Mouse (Mus musculus): ENCODE measurements around the gene Dynlrb1. TPM values are rescaled to one million over a fixed set of nuclear protein-coding genes. Genes with fewer than 3 reads are reported as not detected.

Dynlrb1 gene
- polyA plus RNA-seq, 1 experiment from 2014 or later = 481 TPM

DNA sequence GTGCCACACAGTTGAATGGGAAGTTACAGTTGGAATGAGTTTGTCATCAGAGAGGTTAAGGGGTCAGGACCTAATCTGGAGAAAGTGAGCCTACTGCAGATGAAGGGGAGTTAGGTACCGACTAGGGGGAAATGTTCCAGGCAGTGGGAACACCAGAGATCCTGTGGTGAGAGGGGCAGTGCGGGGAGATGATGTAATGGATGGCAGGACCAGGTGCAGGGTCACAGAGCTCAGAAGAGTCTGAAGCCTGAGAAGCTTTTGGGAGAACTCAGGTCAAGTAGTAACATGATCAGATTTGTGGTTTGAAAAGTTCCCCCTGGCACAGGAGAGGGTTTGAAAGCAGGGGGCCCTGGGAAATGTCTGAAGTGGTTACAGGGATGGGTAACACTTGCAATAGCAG, 43.8 kb downstream of the Dynlrb1 start:
- peaks cover 15% of the 10 kb centered on the region for H3K4me1 ChIP-seq
- no peak overlapping the region for H3K4me2 ChIP-seq (replicated peaks)
- H3K27me3 ChIP-seq = no peaks in the 10 kb centered on the region
- H3K36me3 ChIP-seq = peaks cover 10% of the 10 kb centered on the region; the same call in 1 of the 2 replicates
- no peaks in the 10 kb centered on the region for H3K9me3 ChIP-seq (replicated peaks)
- no peak overlapping the region for H3K27ac ChIP-seq (replicated peaks)
- WGBS = 59% methylated on average over 2 of the region's 2 CpGs
- no peak overlapping the region for H3K9ac ChIP-seq
- no peak overlapping the region for H3K4me3 ChIP-seq (replicated peaks)
- ATAC-seq (ENCODE audit: insufficient number of reproducible peaks, low FRiP score, low TSS enrichment, low read depth) = no peak

DNA sequence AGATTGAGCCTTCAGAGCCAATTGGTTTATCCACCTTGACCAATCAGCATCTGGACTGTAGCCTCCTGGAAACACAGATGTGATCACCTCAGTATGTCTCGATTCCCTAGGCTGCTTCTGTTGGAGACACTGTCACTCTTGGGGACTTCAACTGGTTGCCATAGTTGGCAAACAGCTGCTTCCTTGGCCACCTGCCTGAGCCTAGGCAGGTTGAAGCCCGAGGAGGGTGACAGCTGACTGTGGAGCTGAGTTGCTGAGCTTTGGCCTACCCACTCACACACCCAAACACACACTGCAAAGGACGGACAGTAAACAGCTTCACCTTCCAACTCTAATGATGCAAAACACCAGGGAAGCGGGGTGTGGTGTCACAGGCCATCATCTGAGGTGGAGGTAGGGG, 47.5 kb downstream of the Dynlrb1 start:
- WGBS = 84% methylated on average over 4 of the region's 4 CpGs
- Histone ChIP-seq H3K4me2 (replicated peaks) (no peak overlapping the region), H3K4me1 (no peaks in the 10 kb centered on the region), H3K27ac (replicated peaks) (no peak overlapping the region), H3K27me3 (no peaks in the 10 kb centered on the region), H3K36me3 (peaks cover 4% of the 10 kb centered on the region; the same call in 1 of the 2 replicates), H3K4me3 (replicated peaks) (no peak overlapping the region), H3K9me3 (replicated peaks) (no peaks in the 10 kb centered on the region), H3K9ac (no peak overlapping the region)
- no peak for ATAC-seq (ENCODE audit: insufficient number of reproducible peaks, low FRiP score, low TSS enrichment, low read depth)

DNA sequence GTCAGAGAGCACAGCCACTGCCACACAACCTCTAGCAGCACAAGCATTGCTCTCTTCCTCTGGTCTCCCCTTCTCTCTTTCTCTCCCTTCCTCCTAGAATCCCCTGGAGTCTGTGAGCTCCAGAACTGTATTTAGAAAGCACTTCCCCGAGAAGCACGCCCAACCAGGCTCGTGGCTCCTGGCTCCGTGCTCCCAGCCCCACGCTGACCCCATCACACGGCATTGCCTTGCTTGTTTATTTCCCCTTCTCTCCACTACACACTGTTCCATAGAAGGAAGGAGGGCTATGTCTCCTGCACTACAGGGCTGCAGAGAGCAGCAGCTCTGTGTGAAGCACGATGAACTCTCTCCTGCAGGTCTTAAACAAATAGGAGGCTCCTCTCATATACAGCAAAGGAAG, 48.3 kb downstream of the Dynlrb1 start:
- no peaks in the 10 kb centered on the region for H3K9me3 ChIP-seq (replicated peaks)
- no peak overlapping the region for H3K27ac ChIP-seq (replicated peaks)
- 85% methylated on average over 7 of the region's 7 CpGs for whole genome bisulfite sequencing
- no peak overlapping the region for H3K4me3 ChIP-seq (replicated peaks)
- H3K9ac ChIP-seq = no peak overlapping the region
- peaks cover 2% of the 10 kb centered on the region; the same call in 1 of the 2 replicates for H3K36me3 ChIP-seq
- H3K4me2 ChIP-seq (replicated peaks) = no peak overlapping the region
- no peaks in the 10 kb centered on the region for H3K4me1 ChIP-seq
- ATAC-seq (ENCODE audit: insufficient number of reproducible peaks, low FRiP score, low TSS enrichment, low read depth) = no peak
- H3K27me3 ChIP-seq = no peaks in the 10 kb centered on the region

- H3K4me3 ChIP-seq (replicated peaks) = no peak overlapping the region
- no peaks in the 10 kb centered on the region for H3K9me3 ChIP-seq (replicated peaks)
- no peak for ATAC-seq (ENCODE audit: insufficient number of reproducible peaks, low FRiP score, low TSS enrichment, low read depth)
- WGBS = 71% methylated on average over 6 of the region's 6 CpGs
- H3K27ac ChIP-seq (replicated peaks) = no peak overlapping the region
- no peaks in the 10 kb centered on the region for H3K27me3 ChIP-seq
- H3K4me2 ChIP-seq (replicated peaks) = no peak overlapping the region
- H3K9ac ChIP-seq = no peak overlapping the region
- no peaks in the 10 kb centered on the region for H3K4me1 ChIP-seq
- H3K36me3 ChIP-seq = peaks cover 7% of the 10 kb centered on the region; the same call in 1 of the 2 replicates
Observed at GRCm38 (mm10) chr2:155285744-155286143, 49.4 kb downstream of the Dynlrb1 start.

GRCm38 (mm10) chr2:155287456-155288250, 51.3 kb downstream of the Dynlrb1 start:
- no peak for ATAC-seq (ENCODE audit: insufficient number of reproducible peaks, low FRiP score, low TSS enrichment, low read depth)
- H3K36me3 ChIP-seq = peaks cover 17% of the 10 kb centered on the region
- 88% methylated on average over 4 of the region's 4 CpGs for WGBS

GRCm38 (mm10) chr2:155290066-155290465, 53.7 kb downstream of the Dynlrb1 start:
- Histone ChIP-seq H3K4me3 (replicated peaks) (no peak overlapping the region), H3K9ac (no peak overlapping the region), H3K36me3 (peaks cover 32% of the 10 kb centered on the region), H3K4me2 (replicated peaks) (no peak overlapping the region), H3K9me3 (replicated peaks) (no peaks in the 10 kb centered on the region), H3K27me3 (no peaks in the 10 kb centered on the region), H3K27ac (replicated peaks) (no peak overlapping the region), H3K4me1 (no peaks in the 10 kb centered on the region)
- no peak for ATAC-seq (ENCODE audit: insufficient number of reproducible peaks, low FRiP score, low TSS enrichment, low read depth)
- 88% methylated on average over 8 of the region's 8 CpGs for WGBS

More at GRCm38 (mm10) chr2:155287456-155288250, 51.3 kb downstream of the Dynlrb1 start:
- H3K27me3 ChIP-seq = no peaks in the 10 kb centered on the region
- no peak overlapping the region for H3K4me3 ChIP-seq (replicated peaks)
- no peak overlapping the region for H3K9ac ChIP-seq
- H3K9me3 ChIP-seq (replicated peaks) = no peaks in the 10 kb centered on the region
- no peaks in the 10 kb centered on the region for H3K4me1 ChIP-seq
- no peak overlapping the region for H3K27ac ChIP-seq (replicated peaks)
- no peak overlapping the region for H3K4me2 ChIP-seq (replicated peaks)

- H3K9ac ChIP-seq = no peak overlapping the region
- no peaks in the 10 kb centered on the region for H3K4me1 ChIP-seq
- no peak overlapping the region for H3K4me3 ChIP-seq (replicated peaks)
- 83% methylated on average over 2 of the region's 2 CpGs for WGBS
- no peaks in the 10 kb centered on the region for H3K9me3 ChIP-seq (replicated peaks)
- ATAC-seq (ENCODE audit: insufficient number of reproducible peaks, low FRiP score, low TSS enrichment, low read depth) = no peak
- no peak overlapping the region for H3K27ac ChIP-seq (replicated peaks)
- H3K36me3 ChIP-seq = peaks cover 65% of the 10 kb centered on the region
- no peaks in the 10 kb centered on the region for H3K27me3 ChIP-seq
- H3K4me2 ChIP-seq (replicated peaks) = no peak overlapping the region
Observed at GRCm38 (mm10) chr2:155293382-155293781, 57.0 kb downstream of the Dynlrb1 start.

GRCm38 (mm10) chr2:155293946-155294345, 57.6 kb downstream of the Dynlrb1 start:
- Histone ChIP-seq H3K4me2 (replicated peaks) (no peak overlapping the region), H3K36me3 (peaks cover 70% of the 10 kb centered on the region), H3K4me3 (replicated peaks) (no peak overlapping the region), H3K27me3 (no peaks in the 10 kb centered on the region), H3K4me1 (no peaks in the 10 kb centered on the region), H3K9me3 (replicated peaks) (no peaks in the 10 kb centered on the region), H3K27ac (replicated peaks) (no peak overlapping the region), H3K9ac (no peak overlapping the region)
- ATAC-seq (ENCODE audit: insufficient number of reproducible peaks, low FRiP score, low TSS enrichment, low read depth) = no peak
- WGBS = 87% methylated on average over 4 of the region's 4 CpGs

DNA sequence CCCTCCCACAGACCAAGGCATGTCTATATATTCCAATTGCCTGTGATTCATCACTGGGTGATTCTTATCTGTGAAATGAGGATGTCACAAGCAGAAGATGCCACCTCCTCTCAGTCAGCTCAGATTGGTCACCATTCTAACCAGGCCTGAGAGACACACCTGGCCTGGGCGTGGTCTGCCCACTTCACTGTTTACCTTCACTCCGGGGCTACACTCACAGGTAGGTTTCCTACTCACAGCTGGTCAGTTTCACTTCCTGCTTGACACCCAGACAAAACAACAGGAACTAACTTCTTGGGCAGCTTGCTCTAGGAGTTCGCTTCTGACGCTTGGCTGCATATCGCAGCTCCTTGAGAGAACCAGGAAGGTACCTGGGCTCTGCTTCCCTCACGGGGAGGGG, 59.1 kb downstream of the Dynlrb1 start:
- no peak for ATAC-seq (ENCODE audit: insufficient number of reproducible peaks, low FRiP score, low TSS enrichment, low read depth)
- H3K4me2 ChIP-seq (replicated peaks) = no peak overlapping the region
- H3K4me1 ChIP-seq = no peaks in the 10 kb centered on the region
- H3K9me3 ChIP-seq (replicated peaks) = no peaks in the 10 kb centered on the region
- no peak overlapping the region for H3K9ac ChIP-seq
- H3K27me3 ChIP-seq = no peaks in the 10 kb centered on the region
- no peak overlapping the region for H3K27ac ChIP-seq (replicated peaks)
- 93% methylated on average over 6 of the region's 6 CpGs for WGBS
- peaks cover 68% of the 10 kb centered on the region for H3K36me3 ChIP-seq
- H3K4me3 ChIP-seq (replicated peaks) = no peak overlapping the region

- Histone ChIP-seq H3K36me3 (peaks cover 50% of the 10 kb centered on the region), H3K9ac (no peak overlapping the region), H3K4me1 (no peaks in the 10 kb centered on the region), H3K27ac (replicated peaks) (0 out of 2 replicates have a peak overlapping the region, but pooled peaks have one; percentile 34), H3K9me3 (replicated peaks) (no peaks in the 10 kb centered on the region), H3K4me2 (replicated peaks) (no peak overlapping the region), H3K27me3 (no peaks in the 10 kb centered on the region), H3K4me3 (replicated peaks) (no peak overlapping the region)
- WGBS = 71% methylated on average over 4 of the region's 4 CpGs
- ATAC-seq (ENCODE audit: insufficient number of reproducible peaks, low FRiP score, low TSS enrichment, low read depth) = no peak
Observed at GRCm38 (mm10) chr2:155299563-155299962, 63.2 kb downstream of the Dynlrb1 start.
